23 mouse cellular contexts compared by ENCODE assay signal in genomic region chr11:34741081-34741480, GRCm38 (mm10). TPM values are rescaled to one million over a fixed set of nuclear protein-coding genes. Genes with fewer than 3 reads are reported as not detected.
A peak's percentile ranks its signal among the peaks of the same experiment; 100 is the strongest.
DNase-seq lines count a peak whose midpoint lies in the region; ATAC-seq and TF ChIP-seq lines count a peak whose summit lies in the region.
"Had no signal": no experiment of that assay in that cellular context is flagged by ENCODE, and none has a peak within 500 bp of the region (broad histone marks: within the 10 kb centered on the region; RNA-seq: fewer than 3 reads in every experiment).

No protein-coding gene starts in this region.

- 74% methylated on average over 1 of the region's 1 CpGs for WGBS in kidney, embryonic 15.5 days

- no peaks in the 10 kb centered on the region for H3K27me3 ChIP-seq in CH12.LX (replicated peaks)
- H3K27me3 ChIP-seq in kidney, embryonic 15.5 days = no peaks in the 10 kb centered on the region
- H3K27me3 ChIP-seq: embryonic facial prominence, embryonic 12.5 days; forebrain, embryonic 13.5 days; forebrain, embryonic 15.5 days had no signal

- no peak overlapping the region for H3K9ac ChIP-seq in CH12.LX (ENCODE audit: insufficient read depth, low read depth)
- no peak overlapping the region for H3K9ac ChIP-seq in kidney, embryonic 15.5 days
- H3K9ac ChIP-seq: embryonic facial prominence, embryonic 12.5 days; forebrain, embryonic 13.5 days; forebrain, embryonic 15.5 days; forebrain, postnatal 0 days had no signal

- H3K4me3 ChIP-seq in CH12.LX (replicated peaks in 1 of 3; ENCODE audit: low read depth in 2 of 3, low read length in 2 of 3, poor library complexity in 1 of 3) = no peak overlapping the region
- no peak overlapping the region for H3K4me3 ChIP-seq in kidney, embryonic 15.5 days (replicated peaks)
- H3K4me3 ChIP-seq: embryonic facial prominence, embryonic 10.5 days; embryonic facial prominence, embryonic 12.5 days; forebrain, embryonic 13.5 days; forebrain, embryonic 15.5 days had no signal

- in situ Hi-C loops in CH12.LX (cut with MboI; ENCODE audit: low pct_ligation_motif_present, low pct_unique_long_range_greater_than_20kb, low sequenced_read_pairs) = no loop called here

- no peaks in the 10 kb centered on the region for H3K9me3 ChIP-seq in CH12.LX (replicated peaks; ENCODE audit: low read length)
- H3K9me3 ChIP-seq in kidney, embryonic 15.5 days (replicated peaks) = no peaks in the 10 kb centered on the region
- H3K9me3 ChIP-seq: embryonic facial prominence, embryonic 10.5 days; embryonic facial prominence, embryonic 12.5 days; forebrain, embryonic 13.5 days; forebrain, embryonic 15.5 days had no signal

- TF ChIP-seq RAD21 in CH12.LX (IDR thresholded peaks at IDR 0.05; ENCODE audit: low read depth, low read length) = no peak

- no peak for TF ChIP-seq POLR2A in CH12.LX (IDR thresholded peaks at IDR 0.05; ENCODE audit: low read depth, low read length)

- no peak overlapping the region for H3K4me2 ChIP-seq in CH12.LX (ENCODE audit: insufficient read depth, low read depth, poor library complexity, severe bottlenecking)
- no peak overlapping the region for H3K4me2 ChIP-seq in kidney, embryonic 15.5 days
- H3K4me2 ChIP-seq: embryonic facial prominence, embryonic 12.5 days; forebrain, embryonic 13.5 days; forebrain, embryonic 15.5 days had no signal

- dilution Hi-C loops in CH12.LX (cut with MboI; ENCODE audit: extremely low pct_ligation_motif_present, extremely low pct_unique_long_range_greater_than_20kb, low sequenced_read_pairs) = no loop called here

- DNase-seq in CH12.LX (ENCODE audit: extremely low read depth) = no peak
- DNase-seq in right cerebral cortex, postnatal 25 days = no peak
- no peak for DNase-seq in spleen, postnatal 36 days (ENCODE audit: low spot score in 2 of 2)
- DNase-seq: adrenal gland, adult 8-10 months; adrenal gland, postnatal 14 days; adrenal gland, postnatal 36 days; B cell, adult 2 months; cerebellum, adult 11-12 months; cerebellum, adult 2 months; cerebellum, adult 9-10 months; cerebellum, postnatal 10 days; cerebellum, postnatal 25 days; forebrain, postnatal 0 days had no signal

- TF ChIP-seq EP300 in CH12.LX (IDR thresholded peaks at IDR 0.05; ENCODE audit: low read length) = no peak

- H3K79me2 ChIP-seq in CH12.LX (replicated peaks; ENCODE audit: control insufficient read depth, extremely low read depth, insufficient read depth, poor library complexity, severe bottlenecking) = peaks cover 81% of the 10 kb centered on the region

- H3K36me3 ChIP-seq in CH12.LX (replicated peaks in 1 of 2; ENCODE audit: control insufficient read depth in 1 of 2, insufficient read depth in 1 of 2, low read length in 1 of 2) = peaks cover 23 to 53% of the 10 kb centered on the region in 2 experiments
- H3K36me3 ChIP-seq in kidney, embryonic 15.5 days = no peaks in the 10 kb centered on the region
- H3K36me3 ChIP-seq: embryonic facial prominence, embryonic 10.5 days; embryonic facial prominence, embryonic 12.5 days; forebrain, embryonic 15.5 days had no signal

- ATAC-seq in granulocyte monocyte progenitor cell, adult 5-6 weeks (replicated peaks; ENCODE audit: poor library complexity, severe bottlenecking) = peak; percentile 58
- peak; percentile 33; the same call in 1 of the 2 replicates for ATAC-seq in neutrophil, adult 5-6 weeks (ENCODE audit: extremely low read depth, insufficient number of reproducible peaks, low FRiP score, poor library complexity, severe bottlenecking)
- ATAC-seq in kidney, embryonic 15.5 days (replicated peaks; ENCODE audit: low FRiP score) = no peak
- ATAC-seq: activated CD4-positive, CD25-positive, alpha-beta regulatory T cell, adult 4 months; CD4-positive, CD25-positive, alpha-beta regulatory T cell, adult 4 months; forebrain, embryonic 13.5 days; forebrain, embryonic 15.5 days; forebrain, postnatal 0 days; Patski had no signal

- peak overlapping the region; percentile 34; the same call in 1 of the 2 replicates for H3K27ac ChIP-seq in CH12.LX (ENCODE audit: insufficient read depth, low read depth)
- no peak overlapping the region for H3K27ac ChIP-seq in kidney, embryonic 15.5 days
- H3K27ac ChIP-seq: embryonic facial prominence, embryonic 10.5 days; embryonic facial prominence, embryonic 12.5 days; forebrain, embryonic 13.5 days; forebrain, embryonic 15.5 days had no signal

- no peak for TF ChIP-seq CTCF in CH12.LX (conservative IDR thresholded peaks at IDR 0.05 in 1 of 2, IDR thresholded peaks at IDR 0.05 in 1 of 2; ENCODE audit: low read depth in 2 of 2, low read length in 2 of 2)

- peaks cover 12 to 67% of the 10 kb centered on the region in 2 experiments for H3K4me1 ChIP-seq in CH12.LX (ENCODE audit: control insufficient read depth in 1 of 2, insufficient read depth in 2 of 2)
- H3K4me1 ChIP-seq in kidney, embryonic 15.5 days = no peaks in the 10 kb centered on the region
- H3K4me1 ChIP-seq: embryonic facial prominence, embryonic 12.5 days had no signal

TF ChIP-seq in CH12.LX, 34 proteins besides CTCF, POLR2A, EP300 and RAD21:
- no peak for TF ChIP-seq ZMIZ1 (IDR thresholded peaks at IDR 0.05; ENCODE audit: low read depth, low read length)
- no peak for TF ChIP-seq ETS1 (conservative IDR thresholded peaks at IDR 0.05; ENCODE audit: low read depth, low read length)
- TF ChIP-seq MAX (IDR thresholded peaks at IDR 0.05; ENCODE audit: low read length) = no peak
- TF ChIP-seq ZC3H11A (IDR thresholded peaks at IDR 0.05; ENCODE audit: low read depth, low read length) = no peak
- no peak for TF ChIP-seq MEF2A (IDR thresholded peaks at IDR 0.05; ENCODE audit: borderline replicate concordance, low read depth, low read length)
- TF ChIP-seq CHD1 (IDR thresholded peaks at IDR 0.05; ENCODE audit: low read depth, low read length) = no peak
- no peak for TF ChIP-seq E2F4 (IDR thresholded peaks at IDR 0.05; ENCODE audit: insufficient replicate concordance, low read depth, low read length)
- TF ChIP-seq JUND (conservative IDR thresholded peaks at IDR 0.05; ENCODE audit: low read depth, low read length) = no peak
- TF ChIP-seq ZKSCAN1 (IDR thresholded peaks at IDR 0.05; ENCODE audit: borderline replicate concordance, low read depth, low read length) = no peak
- no peak for TF ChIP-seq HCFC1 (IDR thresholded peaks at IDR 0.05; ENCODE audit: low read depth, low read length)
- TF ChIP-seq SMC3 (IDR thresholded peaks at IDR 0.05; ENCODE audit: low read depth, low read length) = no peak
- no peak for TF ChIP-seq IRF4 (IDR thresholded peaks at IDR 0.05; ENCODE audit: low read depth, low read length)
- TF ChIP-seq MYC (IDR thresholded peaks at IDR 0.05; ENCODE audit: low read depth, low read length) = no peak

RNA-seq across cellular contexts. Expression of gene Dock2, which starts 42.6 kb away (rescaled TPM):
- total RNA-seq in CH12.LX (2012; rRNA removed) (109 and 133 TPM in 2 replicates), CH12.LX (2014; rRNA removed) (79.6 and 83.8 TPM in 2 replicates)
- polyA plus RNA-seq in CH12.LX (2012; ENCODE audit: insufficient read length, low read depth) = 137 and 151 TPM in 2 replicates
- total RNA-seq in granulocyte monocyte progenitor cell, adult 5-6 weeks (2014; fragmentation: Nextera tagmentation) = 88.1 and 101 TPM in 2 replicates
- 117 and 123 TPM in 2 replicates for total RNA-seq in granulocyte monocyte progenitor cell, adult 5-6 weeks (2017)
- 464 and 492 TPM in 2 replicates for total RNA-seq in neutrophil, adult 5-6 weeks (2017)
- polyA plus RNA-seq in kidney, embryonic 15.5 days (2015; fragmentation: Nextera tagmentation; extraction: Ambion mirVana) = 1.0 and 1.1 TPM in 2 replicates
- polyA plus RNA-seq: Patski had no signal
